Mouse (Mus musculus): ENCODE measurements around the gene Tmem222. TPM values are rescaled to one million over a fixed set of nuclear protein-coding genes. Genes with fewer than 3 reads are reported as not detected.
A peak's percentile ranks its signal among the peaks of the same experiment; 100 is the strongest.

The Tmem222 gene
- polyA plus RNA-seq, 1 experiment, result not detected

GRCm38 (mm10) chr4:133292405-133292804, 14.8 kb upstream of the Tmem222 start:
- WGBS, result 79% methylated on average over 4 of the region's 4 CpGs
- 0 out of 2 replicates have a peak overlapping the region, but pooled peaks have one; percentile 16 for H3K27ac ChIP-seq (ENCODE audit: insufficient read depth, low read depth, low read length)
- no peak for TF ChIP-seq POLR2A (IDR thresholded peaks at IDR 0.05; ENCODE audit: insufficient read depth, low read depth, low read length)
- no peak for TF ChIP-seq CTCF (IDR thresholded peaks at IDR 0.05; ENCODE audit: insufficient read depth, low read depth, low read length)

GRCm38 (mm10) chr4:133291255-133291654, 13.7 kb upstream of the Tmem222 start:
- TF ChIP-seq CTCF (IDR thresholded peaks at IDR 0.05; ENCODE audit: insufficient read depth, low read depth, low read length), result no peak
- no peak for TF ChIP-seq POLR2A (IDR thresholded peaks at IDR 0.05; ENCODE audit: insufficient read depth, low read depth, low read length)
- WGBS, result 94% methylated on average over 1 of the region's 1 CpGs
- H3K4me3 ChIP-seq (ENCODE audit: insufficient read depth, low read depth, low read length), result no peak overlapping the region
- H3K27ac ChIP-seq (ENCODE audit: insufficient read depth, low read depth, low read length), result no peak overlapping the region
- peaks cover 21% of the 10 kb centered on the region for H3K4me1 ChIP-seq (ENCODE audit: control insufficient read depth, insufficient read depth, low read length)

More at GRCm38 (mm10) chr4:133292405-133292804, 14.8 kb upstream of the Tmem222 start:
- Histone ChIP-seq H3K4me3 (ENCODE audit: insufficient read depth, low read depth, low read length) (no peak overlapping the region), H3K4me1 (ENCODE audit: control insufficient read depth, insufficient read depth, low read length) (peaks cover 23% of the 10 kb centered on the region)

- peaks cover 7% of the 10 kb centered on the region for H3K4me1 ChIP-seq (ENCODE audit: control insufficient read depth, insufficient read depth, low read length)
- H3K4me3 ChIP-seq (ENCODE audit: insufficient read depth, low read depth, low read length), result no peak overlapping the region
- no peak overlapping the region for H3K27ac ChIP-seq (ENCODE audit: insufficient read depth, low read depth, low read length)
- WGBS, result 90% methylated on average over 4 of the region's 4 CpGs
- TF ChIP-seq CTCF (IDR thresholded peaks at IDR 0.05; ENCODE audit: insufficient read depth, low read depth, low read length), result no peak
- TF ChIP-seq POLR2A (IDR thresholded peaks at IDR 0.05; ENCODE audit: insufficient read depth, low read depth, low read length), result no peak
Observed at GRCm38 (mm10) chr4:133286476-133287077, 9.0 kb upstream of the Tmem222 start.

DNA sequence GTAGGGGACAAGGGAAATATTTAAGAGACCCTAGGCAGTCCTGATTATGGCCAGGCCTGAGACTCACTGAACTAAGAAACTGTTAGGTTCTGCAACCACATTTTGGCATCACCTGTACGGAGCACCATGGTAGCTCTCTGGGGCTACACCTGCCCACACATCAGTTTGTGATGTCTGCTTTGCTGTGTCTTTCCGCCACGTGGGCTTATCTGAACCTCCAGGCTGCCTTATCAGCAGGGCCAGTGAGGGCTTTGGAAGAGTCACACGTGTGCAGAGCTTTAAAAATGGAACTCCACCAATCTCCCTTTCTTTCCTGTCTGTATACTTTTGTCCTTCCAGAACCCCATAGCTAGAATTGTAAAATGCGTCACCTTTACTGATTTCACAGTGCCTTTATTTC, 8.4 kb upstream of the Tmem222 start:
- 86% methylated on average over 5 of the region's 5 CpGs for WGBS
- no peak overlapping the region for H3K4me3 ChIP-seq (ENCODE audit: insufficient read depth, low read depth, low read length)
- peaks cover 7% of the 10 kb centered on the region for H3K4me1 ChIP-seq (ENCODE audit: control insufficient read depth, insufficient read depth, low read length)
- H3K27ac ChIP-seq (ENCODE audit: insufficient read depth, low read depth, low read length), result no peak overlapping the region
- TF ChIP-seq CTCF (IDR thresholded peaks at IDR 0.05; ENCODE audit: insufficient read depth, low read depth, low read length) (no peak), POLR2A (IDR thresholded peaks at IDR 0.05; ENCODE audit: insufficient read depth, low read depth, low read length) (no peak)

DNA sequence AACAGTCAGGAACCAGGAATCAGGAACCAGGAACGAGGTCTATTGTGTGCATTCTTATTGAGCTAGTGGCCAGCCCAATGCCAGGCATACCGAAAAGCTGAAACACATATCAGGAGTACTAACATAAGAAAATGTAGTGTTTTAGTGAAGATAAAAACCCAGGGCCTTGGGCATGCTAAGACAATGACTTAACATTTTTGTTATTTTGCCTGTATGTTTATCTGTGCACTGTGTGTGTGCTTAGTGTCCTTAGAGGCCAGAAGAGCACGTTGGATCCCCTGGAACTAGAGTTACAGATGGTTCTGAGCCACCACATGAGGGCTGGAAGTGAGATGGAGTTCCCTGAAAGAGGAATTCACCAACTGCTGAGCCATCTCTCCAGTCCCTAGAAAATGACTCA, 7.7 kb upstream of the Tmem222 start:
- TF ChIP-seq POLR2A (IDR thresholded peaks at IDR 0.05; ENCODE audit: insufficient read depth, low read depth, low read length) (no peak), CTCF (IDR thresholded peaks at IDR 0.05; ENCODE audit: insufficient read depth, low read depth, low read length) (no peak)
- H3K27ac ChIP-seq (ENCODE audit: insufficient read depth, low read depth, low read length), result no peak overlapping the region
- WGBS, result 85% methylated on average over 3 of the region's 3 CpGs
- H3K4me1 ChIP-seq (ENCODE audit: control insufficient read depth, insufficient read depth, low read length), result peaks cover 7% of the 10 kb centered on the region
- no peak overlapping the region for H3K4me3 ChIP-seq (ENCODE audit: insufficient read depth, low read depth, low read length)

GRCm38 (mm10) chr4:133282656-133283055, 5.1 kb upstream of the Tmem222 start:
- Histone ChIP-seq H3K27ac (ENCODE audit: insufficient read depth, low read depth, low read length) (no peak overlapping the region), H3K4me3 (ENCODE audit: insufficient read depth, low read depth, low read length) (no peak overlapping the region), H3K4me1 (ENCODE audit: control insufficient read depth, insufficient read depth, low read length) (peaks cover 7% of the 10 kb centered on the region)
- whole genome bisulfite sequencing, result 37% methylated on average over 4 of the region's 4 CpGs
- TF ChIP-seq POLR2A (IDR thresholded peaks at IDR 0.05; ENCODE audit: insufficient read depth, low read depth, low read length), result no peak

- Histone ChIP-seq H3K27ac (ENCODE audit: insufficient read depth, low read depth, low read length) (peak overlapping the region; percentile 38; the same call in 1 of the 2 replicates), H3K4me1 (ENCODE audit: control insufficient read depth, insufficient read depth, low read length) (peaks cover 7% of the 10 kb centered on the region), H3K4me3 (ENCODE audit: insufficient read depth, low read depth, low read length) (no peak overlapping the region)
- WGBS, result 34% methylated on average over 5 of the region's 5 CpGs
- TF ChIP-seq CTCF (IDR thresholded peaks at IDR 0.05; ENCODE audit: insufficient read depth, low read depth, low read length) (no peak), POLR2A (IDR thresholded peaks at IDR 0.05; ENCODE audit: insufficient read depth, low read depth, low read length) (no peak)
Observed at GRCm38 (mm10) chr4:133281951-133282481, 4.4 kb upstream of the Tmem222 start.

GRCm38 (mm10) chr4:133281513-133281912, 3.9 kb upstream of the Tmem222 start:
- 42% methylated on average over 7 of the region's 7 CpGs for WGBS
- peak overlapping the region; percentile 38; the same call in 1 of the 2 replicates for H3K27ac ChIP-seq (ENCODE audit: insufficient read depth, low read depth, low read length)
- no peak for TF ChIP-seq CTCF (IDR thresholded peaks at IDR 0.05; ENCODE audit: insufficient read depth, low read depth, low read length)
- TF ChIP-seq POLR2A (IDR thresholded peaks at IDR 0.05; ENCODE audit: insufficient read depth, low read depth, low read length), result no peak

DNA sequence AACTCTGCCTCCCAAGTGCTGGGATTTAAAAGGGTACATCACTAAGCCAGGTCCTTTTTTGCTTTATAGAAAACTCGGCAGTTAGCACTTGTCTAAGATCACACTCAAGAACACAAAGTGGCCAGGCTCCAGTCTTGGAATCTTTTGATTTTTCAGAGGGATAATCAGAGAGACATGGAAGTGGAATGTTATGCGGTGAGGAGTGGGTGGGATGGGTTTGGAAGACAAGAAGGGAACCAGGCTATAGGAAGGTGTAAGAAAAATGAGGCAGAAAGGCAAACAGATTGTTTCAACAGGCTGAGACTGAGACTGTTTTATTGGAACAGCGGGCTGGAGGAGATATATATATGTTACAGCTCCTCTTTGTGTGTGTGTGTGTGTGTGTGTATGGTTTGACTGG, 890 bp upstream of the Tmem222 start:
- Histone ChIP-seq H3K27ac (ENCODE audit: insufficient read depth, low read depth, low read length) (no peak overlapping the region), H3K4me1 (ENCODE audit: control insufficient read depth, insufficient read depth, low read length) (peaks cover 14% of the 10 kb centered on the region), H3K4me3 (ENCODE audit: insufficient read depth, low read depth, low read length) (no peak overlapping the region)
- 87% methylated on average over 3 of the region's 3 CpGs for WGBS
- no peak for TF ChIP-seq POLR2A (IDR thresholded peaks at IDR 0.05; ENCODE audit: insufficient read depth, low read depth, low read length)
- TF ChIP-seq CTCF (IDR thresholded peaks at IDR 0.05; ENCODE audit: insufficient read depth, low read depth, low read length), result no peak

More at GRCm38 (mm10) chr4:133281513-133281912, 3.9 kb upstream of the Tmem222 start:
- H3K4me1 ChIP-seq (ENCODE audit: control insufficient read depth, insufficient read depth, low read length), result peaks cover 7% of the 10 kb centered on the region
- H3K4me3 ChIP-seq (ENCODE audit: insufficient read depth, low read depth, low read length), result no peak overlapping the region

Measured in olfactory bulb, adult 2 months (tissue).